Comparison of ENCODE assay signal across 18 mouse cellular contexts in genomic region chr16:10668453-10668852, GRCm38 (mm10).
DNase-seq lines count a peak whose midpoint lies in the region; ATAC-seq lines count a peak whose summit lies in the region.
"Had no signal": no experiment of that assay in that cellular context is flagged by ENCODE, and none has a peak within 500 bp of the region (broad histone marks: within the 10 kb centered on the region; RNA-seq: fewer than 3 reads in every experiment).

No protein-coding gene starts in this region.

- intact Hi-C loops in heart, postnatal 25 days (cut with DNase I) = loop anchor here (5.0 kb wide), 2 partner anchors 99 to 114 kb away; no protein-coding TSS in a partner anchor

- H3K27me3 ChIP-seq in heart, embryonic 10.5 days (ENCODE audit: insufficient read depth, poor library complexity, severe bottlenecking) = no peaks in the 10 kb centered on the region
- no peaks in the 10 kb centered on the region for H3K27me3 ChIP-seq in heart, embryonic 11.5 days (ENCODE audit: control insufficient read depth, insufficient read depth, low read length)
- H3K27me3 ChIP-seq in forebrain, embryonic 12.5 days = no peaks in the 10 kb centered on the region
- H3K27me3 ChIP-seq: forebrain, embryonic 15.5 days; limb, embryonic 15.5 days; megakaryocyte, embryonic 14.5 days had no signal

- H3K9ac ChIP-seq in heart, embryonic 11.5 days (ENCODE audit: low read depth, low read length) = no peak overlapping the region
- no peak overlapping the region for H3K9ac ChIP-seq in forebrain, embryonic 12.5 days
- H3K9ac ChIP-seq: forebrain, embryonic 15.5 days; limb, embryonic 15.5 days; lung, embryonic 15.5 days had no signal

- H3K4me2 ChIP-seq in heart, embryonic 11.5 days = no peak overlapping the region
- H3K4me2 ChIP-seq in forebrain, embryonic 12.5 days = no peak overlapping the region
- H3K4me2 ChIP-seq: forebrain, embryonic 15.5 days; limb, embryonic 15.5 days; lung, embryonic 15.5 days had no signal

- no peak for DNase-seq in heart, embryonic 10.5 days (ENCODE audit: low spot score)
- DNase-seq in CD4-positive helper T cell, adult 2 months (ENCODE audit: low read depth, low spot score) = peak; percentile 74
- peak; percentile 26 for DNase-seq in forelimb bud, embryonic 11.5 days (ENCODE audit: low read depth, low spot score)
- DNase-seq in thymus, adult 18-20 months = peak; percentile 85 to 92
- no peak for DNase-seq in left cerebral cortex, adult 9 months (ENCODE audit: low spot score in 2 of 2)
- no peak for DNase-seq in heart, postnatal 25 days (ENCODE audit: low spot score)
- DNase-seq: adrenal gland, adult 2 months; cerebellum, postnatal 14 days; heart, postnatal 4 days; kidney, adult 8-10 months; right cerebral cortex, postnatal 25 days had no signal

- no peak overlapping the region for H3K4me3 ChIP-seq in heart, embryonic 10.5 days
- no peak overlapping the region for H3K4me3 ChIP-seq in heart, embryonic 11.5 days (ENCODE audit: low read depth, low read length)
- no peak overlapping the region for H3K4me3 ChIP-seq in forebrain, embryonic 12.5 days (replicated peaks)
- H3K4me3 ChIP-seq: forebrain, embryonic 15.5 days; layer of hippocampus, adult 2 months; limb, embryonic 15.5 days; lung, embryonic 15.5 days; megakaryocyte, embryonic 14.5 days had no signal

- H3K9me3 ChIP-seq in heart, embryonic 10.5 days = no peaks in the 10 kb centered on the region
- no peaks in the 10 kb centered on the region for H3K9me3 ChIP-seq in heart, embryonic 11.5 days (replicated peaks; ENCODE audit: control insufficient read depth, low read length)
- H3K9me3 ChIP-seq in forebrain, embryonic 12.5 days = no peaks in the 10 kb centered on the region
- H3K9me3 ChIP-seq: forebrain, embryonic 15.5 days; limb, embryonic 15.5 days; lung, embryonic 15.5 days; megakaryocyte, embryonic 14.5 days had no signal

- H3K27ac ChIP-seq in heart, embryonic 10.5 days = peak overlapping the region; percentile 53; the same call in 1 of the 2 replicates
- no peak overlapping the region for H3K27ac ChIP-seq in heart, embryonic 11.5 days (ENCODE audit: low read depth, low read length)
- H3K27ac ChIP-seq in forebrain, embryonic 12.5 days = no peak overlapping the region
- H3K27ac ChIP-seq: forebrain, embryonic 15.5 days; layer of hippocampus, adult 2 months; lung, embryonic 15.5 days had no signal

- WGBS in heart, embryonic 10.5 days = 74% methylated on average over 8 of the region's 8 CpGs
- WGBS in heart, embryonic 11.5 days (ENCODE audit: insufficient replicate concordance) = 73% methylated on average over 8 of the region's 8 CpGs
- 77% methylated on average over 8 of the region's 8 CpGs for WGBS in forebrain, embryonic 12.5 days

- H3K36me3 ChIP-seq in heart, embryonic 10.5 days = no peaks in the 10 kb centered on the region
- H3K36me3 ChIP-seq in heart, embryonic 11.5 days (ENCODE audit: control insufficient read depth, insufficient read depth, low read length) = no peaks in the 10 kb centered on the region
- H3K36me3 ChIP-seq in forebrain, embryonic 12.5 days (replicated peaks) = no peaks in the 10 kb centered on the region
- H3K36me3 ChIP-seq: forebrain, embryonic 15.5 days; limb, embryonic 15.5 days; lung, embryonic 15.5 days had no signal

- H3K4me1 ChIP-seq in heart, embryonic 10.5 days = peaks cover 55% of the 10 kb centered on the region
- H3K4me1 ChIP-seq in heart, embryonic 11.5 days (ENCODE audit: control insufficient read depth, insufficient read depth, low read length) = peaks cover 25% of the 10 kb centered on the region
- peaks cover 5% of the 10 kb centered on the region; the same call in 1 of the 2 replicates for H3K4me1 ChIP-seq in forebrain, embryonic 12.5 days
- H3K4me1 ChIP-seq: forebrain, embryonic 15.5 days had no signal

- no peak for ATAC-seq in heart, embryonic 11.5 days (replicated peaks; ENCODE audit: insufficient number of reproducible peaks, low FRiP score, low TSS enrichment)
- ATAC-seq in forebrain, embryonic 12.5 days (ENCODE audit: low FRiP score) = no peak
- ATAC-seq: forebrain, embryonic 15.5 days had no signal

Comparison
In these comparisons a context has a peak if more than half of its experiments do, and no peak if none do; other contexts are left out.
1. DNase-seq: peak in CD4-positive helper T cell, adult 2 months (single experiment), forelimb bud, embryonic 11.5 days (single experiment) and thymus, adult 18-20 months (2 of 2); none in heart, embryonic 10.5 days (single experiment), left cerebral cortex, adult 9 months (0 of 2) and heart, postnatal 25 days (single experiment).